Mouse (Mus musculus) kidney, adult 10 weeks (tissue): ENCODE data around the gene Icos. TPM values are rescaled to one million over a fixed set of nuclear protein-coding genes. Genes with fewer than 3 reads are reported as not detected.

Experiments
- polyA plus RNA-seq: library from polyadenylated mRNA; stranded (reverse); fragments of 350-450 nt; fragmentation: Illumina TruSeq; extraction: RNeasy Lipid Tissue Mini Kit (QIAGEN cat#74804); gene quantifications from one replicate; pipeline ENCODE4 v1.2.3, GENCODE M21; 2014; ENCODE audit warnings: low read depth, low replicate concordance

Gene Icos
- polyA plus RNA-seq = 0.16 TPM

DNA sequence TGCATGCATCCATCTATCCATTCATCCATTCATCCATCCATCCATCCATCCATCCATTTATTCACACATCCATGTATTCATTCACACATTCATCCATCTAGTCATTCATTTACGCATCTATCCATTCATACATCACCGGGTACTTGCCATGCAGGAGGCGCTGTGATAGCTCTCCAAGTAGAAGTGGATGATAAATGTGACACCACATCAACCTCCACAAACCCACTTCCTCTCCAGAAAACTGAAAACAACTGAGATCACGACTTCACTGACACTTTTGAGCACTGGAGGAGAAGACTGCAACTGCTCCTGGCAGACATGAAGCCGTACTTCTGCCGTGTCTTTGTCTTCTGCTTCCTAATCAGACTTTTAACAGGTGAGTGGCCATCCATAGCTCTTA, at the start of gene Icos:
Gene Icos, plus strand, starts transcription at position 287 of the 400 bp plus-strand sequence.

Other genes with a start within 250 kb of the Icos start
- not detected for gene Ctla4, start 90.9 kb upstream of the Icos start, polyA plus RNA-seq